Mouse (Mus musculus): ENCODE results near the gene Arid1a. TPM values are rescaled to one million over a fixed set of nuclear protein-coding genes. Genes with fewer than 3 reads are reported as not detected.
"Not testable (repeated sequence)": the region's sequence is repeated elsewhere in the genome, so short reads cannot be mapped to it uniquely, and the experiment has no call there.

Arid1a gene
- polyA plus RNA-seq, 1 experiment from 2014 or later: 45.6 TPM

DNA sequence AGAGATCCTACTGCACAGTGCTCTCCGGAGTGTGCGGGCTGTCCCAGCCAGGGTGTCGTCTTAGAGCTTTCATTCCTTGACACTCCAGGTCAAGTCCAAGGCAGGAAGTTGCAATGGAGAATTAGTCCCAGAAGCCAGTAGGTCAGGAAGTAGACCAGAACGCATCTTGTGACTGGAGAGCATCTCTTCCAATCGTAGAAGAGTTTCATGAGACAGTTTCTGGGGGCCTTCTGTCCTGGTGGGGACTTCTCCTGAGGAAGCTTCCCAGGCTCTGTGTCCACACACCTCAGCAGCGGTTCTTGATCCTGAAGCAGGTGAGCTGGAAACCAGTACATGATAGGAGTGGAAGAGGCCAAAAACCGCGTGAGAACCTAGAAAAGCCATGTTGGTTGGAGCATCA lies 94.1 kb downstream of the Arid1a start:
- ATAC-seq (ENCODE audit: low read depth): no peak
- H3K36me3 ChIP-seq (ENCODE audit: control insufficient read depth, insufficient read depth, low read length): 0 out of 2 replicates have a peak, but pooled peaks cover 4% of the 10 kb centered on the region
- H3K27me3 ChIP-seq (ENCODE audit: control insufficient read depth, insufficient read depth, low read length): no peaks in the 10 kb centered on the region
- no peaks in the 10 kb centered on the region for H3K9me3 ChIP-seq (ENCODE audit: control insufficient read depth, low read length)
- 91% methylated on average over 8 of the region's 8 CpGs for whole genome bisulfite sequencing
- H3K9ac ChIP-seq (replicated peaks; ENCODE audit: low read depth, low read length): no peak overlapping the region
- H3K4me1 ChIP-seq (ENCODE audit: control insufficient read depth, insufficient read depth, low read length): peaks cover 9% of the 10 kb centered on the region
- no peak overlapping the region for H3K4me3 ChIP-seq (ENCODE audit: low read depth, low read length)
- H3K27ac ChIP-seq (ENCODE audit: low read depth, low read length): no peak overlapping the region
- no peak overlapping the region for H3K4me2 ChIP-seq (ENCODE audit: low read depth, low read length)

DNA sequence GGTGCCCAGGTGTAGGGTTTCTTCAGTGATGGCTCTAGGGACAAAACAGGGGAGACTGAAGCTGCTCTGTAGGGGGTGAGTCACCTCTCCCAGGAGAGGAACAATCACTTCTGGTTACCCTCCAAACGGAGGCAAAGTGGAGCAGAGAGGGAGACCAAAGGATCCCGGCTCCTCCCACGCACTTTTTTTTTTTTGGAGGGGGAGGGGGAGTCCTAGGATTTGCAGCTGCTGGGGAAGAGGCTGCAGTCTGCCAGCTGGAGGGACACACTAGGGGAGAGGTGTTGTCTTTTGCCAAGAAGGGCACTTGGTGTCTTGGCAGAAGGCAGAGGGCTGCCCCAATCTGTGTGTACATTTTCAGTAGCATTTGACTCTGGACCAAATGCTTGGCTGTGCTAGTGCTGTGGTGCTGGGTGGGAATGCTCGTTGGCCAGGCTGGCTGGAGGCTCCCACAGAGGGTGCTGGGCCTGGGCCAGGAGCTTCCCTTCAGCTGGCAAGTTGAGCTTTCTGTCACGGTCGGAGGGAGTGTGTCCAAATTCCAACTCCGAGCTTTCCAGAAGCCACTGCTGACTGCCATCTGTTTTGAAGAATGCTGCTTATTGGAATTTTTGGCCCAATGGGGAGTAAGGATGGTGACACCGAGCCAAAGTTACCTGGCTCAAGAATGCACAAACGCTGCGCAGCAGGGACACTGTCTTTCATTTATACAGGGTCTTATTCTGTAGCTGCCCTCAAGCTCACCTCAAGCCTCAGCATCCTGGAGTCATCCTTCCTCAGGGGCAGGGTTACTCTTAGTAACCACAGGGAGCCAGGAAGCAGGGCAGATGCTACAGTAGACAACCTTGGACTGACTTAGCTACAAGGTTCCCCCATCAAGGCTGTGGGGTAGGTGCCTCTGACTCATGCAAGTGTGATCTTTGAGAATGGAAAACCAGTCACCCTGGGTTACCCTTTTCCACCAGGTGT lies 96.1 kb downstream of the Arid1a start:
- ATAC-seq (ENCODE audit: low read depth): peak; percentile 79; the same call in 1 of the 2 replicates
- Histone ChIP-seq H3K27me3 (ENCODE audit: control insufficient read depth, insufficient read depth, low read length) (no peaks in the 10 kb centered on the region), H3K4me1 (ENCODE audit: control insufficient read depth, insufficient read depth, low read length) (peaks cover 9% of the 10 kb centered on the region), H3K9ac (replicated peaks; ENCODE audit: low read depth, low read length) (peak overlapping the region; percentile 4; the same call in 1 of the 2 replicates), H3K27ac (ENCODE audit: low read depth, low read length) (peak overlapping the region; percentile 76), H3K4me2 (ENCODE audit: low read depth, low read length) (peak overlapping the region; percentile 14), H3K36me3 (ENCODE audit: control insufficient read depth, insufficient read depth, low read length) (0 out of 2 replicates have a peak, but pooled peaks cover 4% of the 10 kb centered on the region), H3K9me3 (ENCODE audit: control insufficient read depth, low read length) (no peaks in the 10 kb centered on the region), H3K4me3 (ENCODE audit: low read depth, low read length) (no peak overlapping the region)
- 8% methylated on average over 10 of the region's 10 CpGs for WGBS

DNA sequence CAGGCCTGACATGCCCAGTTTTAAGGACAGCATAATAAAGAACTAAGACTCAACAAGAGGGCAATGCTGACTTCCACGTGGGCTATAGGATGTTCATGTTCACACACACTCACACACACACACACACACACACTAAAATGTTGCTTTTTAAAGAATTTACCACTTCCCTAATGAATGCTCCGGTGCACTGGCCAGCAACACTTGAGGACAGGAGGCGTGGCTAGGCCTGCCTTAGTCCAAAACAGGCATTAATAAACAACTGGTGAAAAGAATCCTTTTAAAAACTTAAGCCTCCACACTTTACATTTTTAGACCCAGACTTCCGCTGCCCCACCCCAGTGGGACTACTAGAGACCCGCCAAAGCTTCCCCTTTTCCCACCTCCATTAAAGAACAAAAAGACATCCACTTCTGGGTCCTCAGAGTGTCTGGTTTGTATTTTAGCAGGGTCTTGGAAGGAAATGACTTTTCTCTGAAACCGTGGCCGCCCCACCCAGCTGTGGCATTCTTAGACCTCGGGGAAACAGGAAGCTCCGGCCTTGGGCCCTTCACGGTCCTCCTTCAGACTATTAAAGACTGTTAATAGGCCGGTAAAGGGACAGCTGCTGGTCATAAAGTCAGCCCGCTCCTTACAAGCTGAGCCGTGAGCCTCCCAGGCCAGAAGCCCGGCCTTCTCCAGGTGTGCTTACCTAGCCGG lies 96.9 kb downstream of the Arid1a start:
- Histone ChIP-seq H3K4me2 (ENCODE audit: low read depth, low read length) (peak overlapping the region; percentile 14), H3K4me3 (ENCODE audit: low read depth, low read length) (no peak overlapping the region), H3K27ac (ENCODE audit: low read depth, low read length) (peak overlapping the region; percentile 76), H3K9me3 (ENCODE audit: control insufficient read depth, low read length) (no peaks in the 10 kb centered on the region), H3K4me1 (ENCODE audit: control insufficient read depth, insufficient read depth, low read length) (peaks cover 9% of the 10 kb centered on the region), H3K36me3 (ENCODE audit: control insufficient read depth, insufficient read depth, low read length) (0 out of 2 replicates have a peak, but pooled peaks cover 4% of the 10 kb centered on the region), H3K27me3 (ENCODE audit: control insufficient read depth, insufficient read depth, low read length) (no peaks in the 10 kb centered on the region), H3K9ac (replicated peaks; ENCODE audit: low read depth, low read length) (peak overlapping the region; percentile 4; the same call in 1 of the 2 replicates)
- 0 out of 2 replicates have a peak, but pooled peaks have one; percentile 7 for ATAC-seq (ENCODE audit: low read depth)
- WGBS: 7% methylated on average over 15 of the region's 15 CpGs

DNA sequence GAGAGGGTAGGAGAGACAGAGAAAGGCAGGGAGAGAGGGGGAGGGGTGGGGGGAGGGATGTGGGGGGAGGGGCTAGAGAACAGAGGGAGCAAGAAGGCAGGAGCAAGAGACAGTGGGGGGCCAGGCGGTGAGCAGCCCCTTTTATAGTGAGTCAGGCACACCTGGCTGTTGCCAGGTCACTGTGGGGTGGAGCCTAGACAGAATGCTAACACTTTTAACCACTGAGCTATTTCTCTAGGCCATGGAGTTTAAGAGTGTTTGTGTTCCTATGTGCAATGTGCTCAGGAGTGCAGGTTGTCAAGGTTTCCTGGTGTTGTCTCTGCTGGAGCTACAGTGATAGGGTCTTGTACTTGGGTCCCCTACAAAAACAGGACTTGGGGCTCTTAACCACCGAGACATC lies 97.8 kb downstream of the Arid1a start:
- no peaks in the 10 kb centered on the region for H3K27me3 ChIP-seq (ENCODE audit: control insufficient read depth, insufficient read depth, low read length)
- H3K4me3 ChIP-seq (ENCODE audit: low read depth, low read length): no peak overlapping the region
- no peak overlapping the region for H3K9ac ChIP-seq (replicated peaks; ENCODE audit: low read depth, low read length)
- H3K4me1 ChIP-seq (ENCODE audit: control insufficient read depth, insufficient read depth, low read length): peaks cover 9% of the 10 kb centered on the region
- no peaks in the 10 kb centered on the region for H3K9me3 ChIP-seq (ENCODE audit: control insufficient read depth, low read length)
- H3K36me3 ChIP-seq (ENCODE audit: control insufficient read depth, insufficient read depth, low read length): no peaks in the 10 kb centered on the region
- H3K4me2 ChIP-seq (ENCODE audit: low read depth, low read length): no peak overlapping the region
- no peak overlapping the region for H3K27ac ChIP-seq (ENCODE audit: low read depth, low read length)
- ATAC-seq (ENCODE audit: low read depth): no peak
- 23% methylated on average over 2 of the region's 2 CpGs for WGBS

DNA sequence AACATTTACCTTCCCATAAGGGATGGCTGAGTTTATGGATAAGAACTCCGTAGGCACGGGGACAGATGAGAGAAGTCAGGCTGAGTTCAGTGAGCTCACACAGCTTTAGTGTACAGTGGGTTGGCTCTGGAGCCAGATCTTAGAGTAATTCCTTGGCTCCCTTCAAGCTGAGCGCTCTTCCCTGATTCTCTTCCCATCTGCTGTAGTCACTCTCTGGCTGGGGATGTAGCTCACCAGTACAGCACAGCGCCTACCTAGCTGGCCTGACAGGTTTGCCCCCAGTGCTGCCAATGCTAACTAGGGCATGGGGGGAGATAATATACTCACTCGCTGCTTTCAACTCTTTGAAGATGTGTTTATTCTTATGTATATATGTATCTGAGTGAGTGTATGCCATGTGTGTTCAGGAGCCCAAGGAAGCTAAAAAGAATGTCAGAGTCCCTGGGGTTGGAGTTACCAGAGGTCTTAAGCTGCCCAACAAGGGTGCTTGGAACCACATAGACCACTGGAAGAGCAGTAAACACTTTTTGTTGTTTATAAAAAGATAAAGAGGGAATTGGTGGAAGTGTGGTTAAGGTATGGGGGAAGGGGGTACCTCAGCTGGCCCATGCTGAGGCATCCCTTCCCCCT lies 98.6 kb downstream of the Arid1a start:
- H3K9me3 ChIP-seq (ENCODE audit: control insufficient read depth, low read length): no peaks in the 10 kb centered on the region
- no peak overlapping the region for H3K4me2 ChIP-seq (ENCODE audit: low read depth, low read length)
- H3K27me3 ChIP-seq (ENCODE audit: control insufficient read depth, insufficient read depth, low read length): no peaks in the 10 kb centered on the region
- H3K9ac ChIP-seq (replicated peaks; ENCODE audit: low read depth, low read length): no peak overlapping the region
- H3K4me1 ChIP-seq (ENCODE audit: control insufficient read depth, insufficient read depth, low read length): peaks cover 9% of the 10 kb centered on the region
- no peak overlapping the region for H3K4me3 ChIP-seq (ENCODE audit: low read depth, low read length)
- H3K36me3 ChIP-seq (ENCODE audit: control insufficient read depth, insufficient read depth, low read length): no peaks in the 10 kb centered on the region
- H3K27ac ChIP-seq (ENCODE audit: low read depth, low read length): no peak overlapping the region
- 55% methylated on average over 5 of the region's 5 CpGs for WGBS
- ATAC-seq (ENCODE audit: low read depth): no peak

DNA sequence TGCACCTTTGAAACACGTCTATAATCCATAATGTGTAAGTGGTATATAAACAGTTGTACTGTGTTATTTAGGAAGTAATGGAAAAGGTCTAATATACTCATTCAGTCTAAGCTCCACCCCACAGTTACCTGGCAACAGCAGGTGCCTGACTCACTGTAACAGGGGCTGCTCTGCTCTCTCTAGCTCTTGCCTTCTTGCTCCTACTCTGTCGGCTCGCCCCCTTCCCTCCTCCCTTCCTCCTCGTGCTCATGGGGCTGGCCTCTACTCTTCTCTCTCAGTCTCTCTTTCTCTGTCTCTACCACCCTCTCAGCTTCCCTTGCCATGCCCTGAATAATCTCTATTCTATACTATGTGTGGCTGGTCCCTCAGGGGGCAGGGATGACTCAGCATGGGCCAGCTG lies 99.6 kb downstream of the Arid1a start:
- WGBS: 20% methylated on average over 4 of the region's 4 CpGs
- no peaks in the 10 kb centered on the region for H3K36me3 ChIP-seq (ENCODE audit: control insufficient read depth, insufficient read depth, low read length)
- no peak overlapping the region for H3K9ac ChIP-seq (replicated peaks; ENCODE audit: low read depth, low read length)
- H3K4me3 ChIP-seq (ENCODE audit: low read depth, low read length): no peak overlapping the region
- no peak for ATAC-seq (ENCODE audit: low read depth)
- no peaks in the 10 kb centered on the region for H3K9me3 ChIP-seq (ENCODE audit: control insufficient read depth, low read length)
- peaks cover 9% of the 10 kb centered on the region for H3K4me1 ChIP-seq (ENCODE audit: control insufficient read depth, insufficient read depth, low read length)
- no peak overlapping the region for H3K4me2 ChIP-seq (ENCODE audit: low read depth, low read length)
- no peaks in the 10 kb centered on the region for H3K27me3 ChIP-seq (ENCODE audit: control insufficient read depth, insufficient read depth, low read length)
- no peak overlapping the region for H3K27ac ChIP-seq (ENCODE audit: low read depth, low read length)

DNA sequence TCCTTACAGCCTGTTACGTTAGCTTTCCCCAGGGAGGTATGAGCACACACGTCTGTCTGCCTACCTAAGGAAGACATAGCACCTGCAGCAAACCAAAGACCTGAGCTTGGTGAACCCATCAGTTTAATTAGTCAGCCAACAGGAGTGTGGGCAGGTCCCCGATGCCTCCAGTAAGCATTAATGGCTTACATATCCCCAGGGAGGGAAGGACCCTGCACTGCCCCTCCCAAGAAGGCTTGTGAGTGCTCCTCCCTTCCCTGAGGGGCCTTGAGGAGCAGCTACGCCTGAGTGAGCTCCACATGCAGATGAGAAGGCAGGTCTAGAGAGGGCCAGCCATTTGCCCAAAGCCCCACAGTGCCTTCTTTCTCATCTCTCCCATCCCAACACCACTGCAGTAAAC lies 100.3 kb downstream of the Arid1a start:
- H3K9me3 ChIP-seq (ENCODE audit: control insufficient read depth, low read length): no peaks in the 10 kb centered on the region
- H3K9ac ChIP-seq (replicated peaks; ENCODE audit: low read depth, low read length): no peak overlapping the region
- no peak overlapping the region for H3K4me2 ChIP-seq (ENCODE audit: low read depth, low read length)
- WGBS: 42% methylated on average over 4 of the region's 4 CpGs
- no peak overlapping the region for H3K27ac ChIP-seq (ENCODE audit: low read depth, low read length)
- ATAC-seq (ENCODE audit: low read depth): 0 out of 2 replicates have a peak, but pooled peaks have one; percentile 15
- H3K4me1 ChIP-seq (ENCODE audit: control insufficient read depth, insufficient read depth, low read length): peaks cover 9% of the 10 kb centered on the region
- no peaks in the 10 kb centered on the region for H3K27me3 ChIP-seq (ENCODE audit: control insufficient read depth, insufficient read depth, low read length)
- no peaks in the 10 kb centered on the region for H3K36me3 ChIP-seq (ENCODE audit: control insufficient read depth, insufficient read depth, low read length)
- H3K4me3 ChIP-seq (ENCODE audit: low read depth, low read length): no peak overlapping the region

DNA sequence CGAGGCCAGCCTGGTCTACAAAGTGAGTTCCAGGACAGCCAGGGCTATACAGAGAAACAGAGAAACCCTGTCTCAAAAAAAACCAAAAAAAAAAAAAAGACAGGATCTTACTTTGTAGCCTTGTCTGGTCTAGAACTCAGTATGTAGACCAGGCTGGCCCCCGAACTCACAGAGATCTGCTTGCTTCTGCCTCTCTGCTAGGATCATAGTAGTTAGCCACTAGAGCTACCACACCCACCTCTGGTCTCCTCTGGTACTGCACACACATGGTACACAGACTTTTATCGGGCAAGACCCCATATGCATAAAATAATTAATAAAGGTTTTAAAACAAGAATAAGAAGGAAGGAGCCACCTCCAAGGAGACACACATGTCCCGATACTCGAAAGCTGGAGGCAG lies 102.5 kb downstream of the Arid1a start:
- not testable (repeated sequence) for H3K9me3 ChIP-seq (ENCODE audit: control insufficient read depth, low read length); H3K27me3 ChIP-seq (ENCODE audit: control insufficient read depth, insufficient read depth, low read length); H3K9ac ChIP-seq (replicated peaks; ENCODE audit: low read depth, low read length); H3K36me3 ChIP-seq (ENCODE audit: control insufficient read depth, insufficient read depth, low read length); H3K4me2 ChIP-seq (ENCODE audit: low read depth, low read length); H3K4me3 ChIP-seq (ENCODE audit: low read depth, low read length); H3K27ac ChIP-seq (ENCODE audit: low read depth, low read length); ATAC-seq (ENCODE audit: low read depth); H3K4me1 ChIP-seq (ENCODE audit: control insufficient read depth, insufficient read depth, low read length)
- 93% methylated on average over 5 of the region's 5 CpGs for WGBS
